Mouse (Mus musculus) heart, embryonic 14.5 days (tissue): ENCODE measurements at regions not wholly inside any gene's neighbourhood (a gene's known extent, or its start where the extent isn't known, plus 50 kb on each side); places are given as distances from the start of the nearest gene placed in this dataset.

Experiments
- ATAC-seq: fragments of 200-750 bp; cut with Nextera tagmentation; 2 replicates; pipeline ENCODE4 v1.8.0; 2017; ENCODE audit warnings: low read depth, moderate TSS enrichment; ENCODE audit not compliant: insufficient number of reproducible peaks, insufficient read depth, low FRiP score
- H3K27ac ChIP-seq, 2 experiments: fragments of 200-500 bp in 1 of 2; fragments of 300-500 bp in 1 of 2; sonication (generic) in 1 of 2; replicated peaks in 1 of 2; 2 replicates each; pipeline ENCODE4 v1.5.1; 2012 to 2014; ENCODE audit warnings: low read depth in 2 of 2, low read length in 2 of 2, control low read depth in 1 of 2, mild to moderate bottlenecking in 1 of 2, mixed read lengths in 1 of 2; ENCODE audit not compliant: control insufficient read depth in 1 of 2, insufficient read depth in 1 of 2
- H3K27me3 ChIP-seq: fragments of 300-500 bp; sonication (generic); 2 replicates; pipeline ENCODE4 v1.6.1; 2014; ENCODE audit warnings: mild to moderate bottlenecking, low read length, control low read depth; ENCODE audit not compliant: control insufficient read depth, insufficient read depth
- H3K36me3 ChIP-seq: fragments of 300-500 bp; sonication (generic); 2 replicates; pipeline ENCODE4 v1.6.1; 2014; ENCODE audit warnings: mild to moderate bottlenecking, control low read depth, low read length, mixed read lengths; ENCODE audit not compliant: control insufficient read depth, insufficient read depth
- H3K4me1 ChIP-seq, 2 experiments: fragments of 200-500 bp in 1 of 2; fragments of 300-500 bp in 1 of 2; sonication (generic) in 1 of 2; 2 replicates each; pipeline ENCODE4 v1.6.1; 2012 to 2014; ENCODE audit warnings: low read length in 2 of 2, control low read depth in 1 of 2, mixed read lengths in 1 of 2; ENCODE audit not compliant: control insufficient read depth in 2 of 2, insufficient read depth in 2 of 2
- H3K4me2 ChIP-seq: fragments of 300-500 bp; sonication (generic); 2 replicates; pipeline ENCODE4 v1.6.1; 2014; ENCODE audit warnings: mild to moderate bottlenecking, low read length
- H3K4me3 ChIP-seq, 2 experiments: fragments of 200-500 bp in 1 of 2; fragments of 300-500 bp in 1 of 2; sonication (generic) in 1 of 2; 2 replicates each; pipeline ENCODE4 v1.5.1; 2012 to 2014; ENCODE audit warnings: low read length in 2 of 2, mild to moderate bottlenecking in 2 of 2, control low read depth in 1 of 2, low read depth in 1 of 2, moderate library complexity in 1 of 2; ENCODE audit not compliant: control insufficient read depth in 1 of 2, insufficient read depth in 1 of 2
- H3K9ac ChIP-seq: fragments of 300-500 bp; sonication (generic); 2 replicates; pipeline ENCODE4 v1.6.1; 2014; ENCODE audit warnings: mild to moderate bottlenecking, low read length
- H3K9me3 ChIP-seq: fragments of 300-500 bp; sonication (generic); 2 replicates; pipeline ENCODE4 v1.6.1; 2016; ENCODE audit warnings: low read length, control low read depth; ENCODE audit not compliant: control insufficient read depth
- WGBS: fragments of 180-500 bp; shearing (Covaris S2); extraction: QIAGEN DNeasy Blood & Tissue Kit; methylation state at CpG from one replicate; pipeline ENCODE4 v1.1.7; 2014; 5-methylcytosine and 5-hydroxymethylcytosine counted together

- Histone ChIP-seq H3K4me1 (peaks cover 4 to 8% of the 10 kb centered on the region in 2 experiments; a peak in 3 of 4 replicates), H3K36me3 (no peaks in the 10 kb centered on the region), H3K27me3 (no peaks in the 10 kb centered on the region), H3K4me3 (no peak overlapping the region), H3K4me2 (no peak overlapping the region), H3K9me3 (no peaks in the 10 kb centered on the region), H3K9ac (no peak overlapping the region), H3K27ac (no peak overlapping the region)
- no peak for ATAC-seq
- 20% methylated on average over 4 of the region's 4 CpGs for WGBS
These were observed 465.8 kb downstream of the Tmem182 start for GRCm38 (mm10) chr1:41271111-41271730.

GRCm38 (mm10) chr1:41274573-41275270 lies 469.3 kb downstream of the Tmem182 start:
- H3K4me2 ChIP-seq, result peak overlapping the region; percentile 65
- 3% methylated on average over 10 of the region's 10 CpGs for WGBS
- no peak for ATAC-seq
- no peaks in the 10 kb centered on the region for H3K27me3 ChIP-seq
- peaks cover 4 to 8% of the 10 kb centered on the region in 2 experiments; a peak in 3 of 4 replicates for H3K4me1 ChIP-seq
- peak overlapping the region; percentile 7 to 23; a peak in 3 of 4 replicates for H3K4me3 ChIP-seq
- H3K9me3 ChIP-seq, result no peaks in the 10 kb centered on the region
- H3K9ac ChIP-seq, result peak overlapping the region; percentile 45
- no peak overlapping the region for H3K27ac ChIP-seq
- H3K36me3 ChIP-seq, result no peaks in the 10 kb centered on the region

- H3K4me2 ChIP-seq, result peak overlapping the region; percentile 65
- no peak overlapping the region for H3K27ac ChIP-seq
- ATAC-seq, result no peak
- H3K9ac ChIP-seq, result peak overlapping the region; percentile 45
- 9% methylated on average over 8 of the region's 8 CpGs for WGBS
- peaks cover 4 to 8% of the 10 kb centered on the region in 2 experiments; a peak in 3 of 4 replicates for H3K4me1 ChIP-seq
- H3K4me3 ChIP-seq, result peak overlapping the region; percentile 7 to 23; a peak in 3 of 4 replicates
- H3K27me3 ChIP-seq, result no peaks in the 10 kb centered on the region
- no peaks in the 10 kb centered on the region for H3K9me3 ChIP-seq
- no peaks in the 10 kb centered on the region for H3K36me3 ChIP-seq
These were observed 469.8 kb downstream of the Tmem182 start for GRCm38 (mm10) chr1:41275271-41275624.

GRCm38 (mm10) chr1:41275642-41276041 lies 470.2 kb downstream of the Tmem182 start:
- peaks cover 4 to 5% of the 10 kb centered on the region in 2 experiments; a peak in 2 of 4 replicates for H3K4me1 ChIP-seq
- H3K27me3 ChIP-seq, result no peaks in the 10 kb centered on the region
- H3K27ac ChIP-seq, result no peak overlapping the region
- H3K9ac ChIP-seq, result no peak overlapping the region
- H3K4me2 ChIP-seq, result peak overlapping the region; percentile 65
- WGBS, result 24% methylated on average over 6 of the region's 6 CpGs
- H3K9me3 ChIP-seq, result no peaks in the 10 kb centered on the region
- ATAC-seq, result no peak
- H3K4me3 ChIP-seq, result peak overlapping the region in 1 of 2 experiments; percentile 23; a peak in 3 of 4 replicates
- H3K36me3 ChIP-seq, result no peaks in the 10 kb centered on the region

GRCm38 (mm10) chr1:41276303-41276702 lies 470.9 kb downstream of the Tmem182 start:
- no peak for ATAC-seq
- Histone ChIP-seq H3K27me3 (no peaks in the 10 kb centered on the region), H3K9ac (no peak overlapping the region), H3K4me2 (no peak overlapping the region), H3K4me1 (peaks cover 4 to 5% of the 10 kb centered on the region in 2 experiments; a peak in 2 of 4 replicates), H3K9me3 (no peaks in the 10 kb centered on the region), H3K36me3 (no peaks in the 10 kb centered on the region), H3K4me3 (no peak overlapping the region), H3K27ac (no peak overlapping the region)
- WGBS, result 60% methylated on average over 6 of the region's 6 CpGs

GRCm38 (mm10) chr1:41285221-41285620 lies 479.8 kb downstream of the Tmem182 start:
- 86% methylated on average over 9 of the region's 9 CpGs for WGBS
- H3K4me3 ChIP-seq, result no peak overlapping the region
- no peak for ATAC-seq

GRCm38 (mm10) chr1:41286221-41286620 lies 480.8 kb downstream of the Tmem182 start:
- no peak overlapping the region for H3K27ac ChIP-seq
- ATAC-seq, result no peak
- no peak overlapping the region for H3K4me3 ChIP-seq
- H3K9ac ChIP-seq, result no peak overlapping the region
- no peaks in the 10 kb centered on the region for H3K4me1 ChIP-seq
- no peak overlapping the region for H3K4me2 ChIP-seq
- 92% methylated on average over 9 of the region's 9 CpGs for WGBS
- no peaks in the 10 kb centered on the region for H3K36me3 ChIP-seq
- H3K9me3 ChIP-seq, result no peaks in the 10 kb centered on the region
- no peaks in the 10 kb centered on the region for H3K27me3 ChIP-seq

More at GRCm38 (mm10) chr1:41285221-41285620, 479.8 kb downstream of the Tmem182 start:
- Histone ChIP-seq H3K27ac (no peak overlapping the region), H3K4me1 (no peaks in the 10 kb centered on the region), H3K9ac (no peak overlapping the region), H3K4me2 (no peak overlapping the region), H3K36me3 (no peaks in the 10 kb centered on the region), H3K27me3 (no peaks in the 10 kb centered on the region), H3K9me3 (no peaks in the 10 kb centered on the region)
